Mouse (Mus musculus): Measurements from ENCODE around the gene Mdm4.
"Not testable (repeated sequence)": the region's sequence is repeated elsewhere in the genome, so short reads cannot be mapped to it uniquely, and the experiment has no call there.

Gene Mdm4

GRCm38 (mm10) chr1:133019312-133019711 lies 11.0 kb downstream of the Mdm4 start:
- no peak for DNase-seq

- DNase-seq = no peak
Measured at GRCm38 (mm10) chr1:133018580-133018979, 11.8 kb downstream of the Mdm4 start.

- DNase-seq = no peak
Measured at GRCm38 (mm10) chr1:133016775-133017428, 13.5 kb downstream of the Mdm4 start.

- DNase-seq = no peak
Measured at GRCm38 (mm10) chr1:133014196-133014595, 16.2 kb downstream of the Mdm4 start.

DNA sequence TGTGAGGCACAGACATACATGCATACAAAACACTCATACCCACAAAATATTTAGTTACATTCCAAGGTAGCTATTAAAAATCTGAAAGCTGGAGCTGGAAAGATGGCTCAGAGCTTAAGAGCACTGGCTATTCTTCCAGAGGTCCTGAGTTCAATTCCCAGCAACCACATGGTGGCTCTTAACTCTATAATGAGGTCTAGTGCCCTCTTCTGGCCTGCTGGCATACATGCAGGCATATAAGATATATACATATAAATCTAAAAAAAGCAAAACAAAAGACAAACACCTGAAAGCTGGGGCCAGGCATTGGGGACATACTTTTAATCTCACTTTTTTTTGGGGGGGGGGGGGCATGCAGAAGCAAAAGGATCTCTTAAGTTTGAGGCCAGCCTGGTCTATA lies 17.0 kb downstream of the Mdm4 start:
- peak; percentile 19 for DNase-seq

- DNase-seq = no peak
Measured at GRCm38 (mm10) chr1:133011955-133012841, 18.2 kb downstream of the Mdm4 start.

DNA sequence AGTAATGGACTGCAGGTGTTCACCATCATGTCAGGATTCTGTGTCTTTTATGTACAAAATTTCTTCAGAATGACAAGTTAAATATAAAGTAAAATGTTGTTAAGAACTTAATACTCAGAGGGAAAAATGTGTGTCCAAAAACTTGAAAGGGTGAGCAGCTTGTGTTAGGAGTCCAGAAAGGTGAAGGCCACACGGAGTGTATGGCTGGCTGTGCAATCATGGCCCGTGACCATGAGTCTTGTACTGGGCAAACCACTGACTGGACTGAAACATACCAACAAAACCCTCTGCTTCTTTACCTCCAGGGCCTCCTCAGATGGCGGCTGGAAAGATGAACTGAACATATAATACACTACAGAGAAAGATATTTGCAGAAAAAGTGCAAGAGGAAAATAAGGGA lies 23.8 kb downstream of the Mdm4 start:
- DNase-seq = no peak

GRCm38 (mm10) chr1:133000347-133000746 lies 30.0 kb downstream of the Mdm4 start:
- no peak for DNase-seq

DNA sequence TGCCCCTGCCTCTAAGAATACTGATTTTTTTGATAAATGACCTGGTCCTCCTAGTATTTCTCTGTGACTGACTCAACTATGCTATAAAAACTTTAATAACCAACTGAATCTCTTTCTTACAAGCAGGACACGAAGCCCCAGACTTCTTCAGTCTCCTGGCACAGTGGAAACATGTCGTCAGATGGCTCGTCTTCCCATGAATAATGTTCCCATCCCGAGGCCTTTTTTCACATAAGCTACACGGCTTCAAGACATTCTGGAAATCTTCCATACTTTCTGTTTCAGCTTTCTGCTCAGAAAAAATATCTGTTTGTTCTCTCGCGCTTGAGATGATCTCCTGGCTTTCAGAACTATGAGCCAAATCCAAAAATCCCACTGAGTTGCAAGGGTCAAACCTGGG lies 38.8 kb downstream of the Mdm4 start:
- no peak for DNase-seq

DNA sequence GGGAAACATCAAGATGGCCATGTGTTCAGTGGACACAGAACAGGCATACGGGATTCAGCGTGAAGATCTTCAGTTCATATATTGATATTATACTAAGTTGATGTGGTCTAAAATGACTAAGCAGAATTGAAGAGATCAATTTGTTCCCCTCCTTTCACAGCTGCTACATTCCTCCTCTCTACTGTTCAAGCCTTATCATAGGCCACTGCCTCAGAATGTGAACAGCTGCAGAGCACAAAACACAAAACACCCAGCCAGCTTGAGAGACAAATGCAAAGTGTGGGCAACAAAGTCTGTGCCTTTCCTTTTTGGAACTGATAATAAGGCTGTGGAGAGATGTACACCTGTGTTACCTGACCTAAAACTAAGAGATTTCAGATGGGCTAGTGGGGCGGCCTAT lies 39.6 kb downstream of the Mdm4 start:
- DNase-seq = no peak

- DNase-seq = not testable (repeated sequence)
Measured at GRCm38 (mm10) chr1:132988556-132989459, 41.6 kb downstream of the Mdm4 start.

GRCm38 (mm10) chr1:132982728-132983127 lies 47.6 kb downstream of the Mdm4 start:
- peak; percentile 66 for DNase-seq

- no peak for DNase-seq
Measured at GRCm38 (mm10) chr1:132981232-132981631, 49.1 kb downstream of the Mdm4 start.

GRCm38 (mm10) chr1:132977402-132977801 lies 53.0 kb downstream of the Mdm4 start:
- no peak for DNase-seq

GRCm38 (mm10) chr1:132968659-132969058 lies 61.7 kb downstream of the Mdm4 start:
- DNase-seq = peak; percentile 59

- DNase-seq = no peak
Measured at GRCm38 (mm10) chr1:132964691-132965090, 65.7 kb downstream of the Mdm4 start.

DNA sequence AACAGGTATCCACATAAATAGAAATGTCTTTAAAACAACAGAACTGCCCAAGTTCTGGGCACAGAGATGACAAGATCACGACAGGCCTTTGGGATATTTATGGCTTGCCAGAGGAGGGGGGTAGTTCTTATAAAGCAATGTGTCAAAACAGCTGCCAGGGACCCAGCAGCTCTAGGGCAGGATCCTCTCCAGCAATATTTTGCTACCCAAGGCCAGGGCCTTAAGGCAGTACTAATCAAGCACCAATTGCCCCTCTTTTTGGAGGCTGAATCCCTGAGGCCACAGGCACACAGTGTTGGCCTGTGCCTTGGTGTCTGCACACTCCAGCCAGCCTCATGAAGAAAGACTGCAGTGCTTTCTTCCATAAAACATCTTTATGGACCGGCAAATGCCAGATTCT lies 66.3 kb downstream of the Mdm4 start:
- no peak for DNase-seq

- DNase-seq = no peak
Measured at GRCm38 (mm10) chr1:132961751-132962150, 68.6 kb downstream of the Mdm4 start.

- no peak for DNase-seq
Measured at GRCm38 (mm10) chr1:132956809-132957208, 73.6 kb downstream of the Mdm4 start.

GRCm38 (mm10) chr1:132947811-132948210 lies 82.5 kb downstream of the Mdm4 start:
- no peak for DNase-seq

- DNase-seq = peak; percentile 18
Measured at GRCm38 (mm10) chr1:132945826-132946225, 84.5 kb downstream of the Mdm4 start.

DNA sequence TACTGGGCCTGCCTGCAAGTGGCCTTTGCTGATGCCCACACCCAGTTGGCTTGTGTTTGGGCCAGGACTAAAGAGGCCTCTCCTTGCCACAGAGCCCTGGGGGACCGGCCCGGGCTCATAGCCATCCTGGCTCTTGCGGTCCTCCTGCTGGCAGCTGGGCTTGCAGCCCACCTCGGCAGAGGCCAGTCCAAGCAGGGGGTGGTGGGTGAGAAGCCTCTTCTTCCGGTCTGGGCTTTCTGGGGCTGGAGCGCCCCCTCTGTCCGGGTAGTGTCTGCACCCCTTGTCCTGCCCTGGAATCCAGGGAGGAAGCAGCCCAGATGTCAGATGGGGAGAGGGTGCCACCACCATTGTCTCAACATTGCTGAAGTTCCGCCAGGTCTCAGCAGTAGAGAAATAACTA lies 91.4 kb downstream of the Mdm4 start:
- no peak for DNase-seq
